Mouse (Mus musculus) embryo, embryonic 10 days (tissue): ENCODE measurements around the gene Flt3l.
"Not testable (repeated sequence)": the region's sequence is repeated elsewhere in the genome, so short reads cannot be mapped to it uniquely, and the experiment has no call there.

Experiments
- DNase-seq: peaks from one replicate; pipeline ENCODE4 v3.0.0-alpha.2; 2015; ENCODE audit warnings: low spot score

Gene Flt3l

DNA sequence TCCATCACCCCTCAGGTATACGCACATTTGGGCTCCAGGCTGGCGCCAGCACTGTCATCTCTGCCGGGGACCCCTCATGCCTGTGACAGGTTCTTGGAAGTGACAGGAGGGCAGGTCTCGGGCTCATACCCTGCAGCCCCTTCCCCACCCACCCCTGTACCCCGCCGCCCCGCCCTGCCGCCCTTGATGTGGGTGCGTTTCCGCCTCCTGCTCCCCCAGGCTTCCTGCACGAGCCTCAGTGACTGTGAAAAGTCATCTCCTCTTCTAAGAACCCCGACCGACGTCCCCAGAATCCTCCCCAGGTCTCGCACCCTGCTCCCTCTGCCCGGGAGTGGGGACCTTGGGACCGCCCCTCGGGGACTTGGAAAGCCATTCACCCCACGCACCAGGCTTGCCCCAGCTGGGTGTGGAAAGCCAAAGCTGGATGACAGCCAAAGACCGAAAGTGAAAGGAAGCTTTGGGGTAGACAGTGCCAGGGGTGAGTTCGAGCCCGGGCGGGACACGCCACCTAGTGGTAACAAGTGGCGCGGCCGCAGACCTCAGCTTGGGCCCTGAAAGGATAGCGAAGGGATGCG lies at the start of gene Flt3l, which contains the start of gene Gm45713:
Gene Flt3l (minus strand): TSS at position 440 of the 575 bp plus-strand sequence.
Gene Gm45713 (minus strand): TSS at position 239 of the 575 bp plus-strand sequence.
- DNase-seq = peak; percentile 90

DNA sequence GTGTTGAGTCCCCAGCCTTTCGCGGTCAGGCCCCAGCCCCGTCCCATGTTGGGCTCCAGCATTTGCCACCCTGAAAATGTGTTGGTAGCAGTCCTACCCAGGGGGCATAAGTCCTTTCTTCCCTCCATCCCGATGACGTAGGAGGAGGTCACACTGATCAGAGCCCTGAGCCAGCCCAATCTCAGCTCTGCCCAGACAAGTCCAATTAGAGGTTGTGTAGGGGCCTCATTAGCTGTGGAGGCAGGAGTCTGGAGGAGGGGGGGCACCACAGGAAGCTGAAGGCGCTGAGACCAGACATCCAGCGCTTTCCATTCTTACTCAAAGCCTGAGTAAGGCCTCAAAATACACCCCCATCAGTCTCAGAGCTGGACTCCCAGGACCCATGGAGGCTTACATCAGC lies 49.7 kb upstream of the Flt3l start:
- no peak for DNase-seq

DNA sequence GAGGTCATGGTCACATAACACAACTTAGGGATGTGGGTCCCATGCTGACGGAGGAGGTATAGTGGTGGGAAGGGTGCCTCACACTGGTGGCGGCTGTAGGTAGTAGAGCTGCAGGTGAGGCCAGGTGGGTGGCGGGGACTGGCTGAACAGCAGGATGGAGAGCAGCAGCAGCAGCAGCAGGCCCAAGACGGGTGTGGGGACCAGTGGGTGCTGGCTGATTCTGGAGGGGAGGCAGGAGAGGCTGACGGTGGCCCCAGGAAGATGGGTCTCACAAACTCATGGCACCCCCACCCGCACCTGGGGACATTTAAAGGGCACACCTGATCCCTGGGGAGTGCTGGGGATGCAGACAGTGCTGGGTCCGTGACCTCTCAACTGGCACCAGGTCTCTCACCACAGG lies 47.4 kb upstream of the Flt3l start:
- no peak for DNase-seq

DNA sequence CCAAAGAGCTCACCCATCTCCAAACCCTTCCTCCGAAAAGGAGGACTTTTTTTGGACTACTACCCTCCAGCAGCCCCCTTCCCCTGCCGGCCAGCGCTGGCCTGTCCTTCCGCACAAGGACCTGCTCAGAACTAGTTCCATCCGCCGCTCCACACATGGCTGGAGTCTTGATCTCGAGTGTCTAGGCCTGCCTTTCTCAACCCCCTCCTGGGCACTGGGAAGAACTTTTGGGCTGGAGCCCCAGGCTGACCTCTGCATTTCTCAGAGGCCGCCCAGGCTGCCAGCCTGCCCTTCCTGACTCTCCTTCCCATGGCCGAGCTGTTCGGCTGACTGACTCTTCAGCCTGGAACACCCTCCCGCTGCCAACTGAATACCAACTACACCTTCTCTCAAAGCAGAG lies 46.4 kb upstream of the Flt3l start:
- DNase-seq = no peak

DNA sequence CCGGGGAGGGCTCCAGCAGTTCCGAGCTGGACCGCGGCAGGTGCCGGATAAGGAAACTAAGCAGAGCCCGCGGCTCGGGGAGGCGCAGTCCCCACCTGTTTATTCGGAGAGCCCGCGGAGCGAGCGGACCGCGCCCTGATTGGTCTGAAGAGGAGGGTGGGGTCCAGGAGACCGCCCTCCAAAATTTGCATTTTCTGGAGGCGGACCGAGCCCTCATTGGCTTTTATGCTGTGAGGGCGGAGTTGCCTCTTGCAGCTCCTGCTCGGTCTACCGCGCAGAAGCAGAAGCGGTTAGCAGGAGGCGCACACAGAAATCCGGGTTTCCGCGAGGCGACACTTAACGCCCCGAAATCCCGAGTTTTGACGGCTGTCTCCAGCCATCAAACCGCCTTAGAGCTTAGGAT lies 46.0 kb upstream of the Flt3l start:
- DNase-seq = peak; percentile 93

DNA sequence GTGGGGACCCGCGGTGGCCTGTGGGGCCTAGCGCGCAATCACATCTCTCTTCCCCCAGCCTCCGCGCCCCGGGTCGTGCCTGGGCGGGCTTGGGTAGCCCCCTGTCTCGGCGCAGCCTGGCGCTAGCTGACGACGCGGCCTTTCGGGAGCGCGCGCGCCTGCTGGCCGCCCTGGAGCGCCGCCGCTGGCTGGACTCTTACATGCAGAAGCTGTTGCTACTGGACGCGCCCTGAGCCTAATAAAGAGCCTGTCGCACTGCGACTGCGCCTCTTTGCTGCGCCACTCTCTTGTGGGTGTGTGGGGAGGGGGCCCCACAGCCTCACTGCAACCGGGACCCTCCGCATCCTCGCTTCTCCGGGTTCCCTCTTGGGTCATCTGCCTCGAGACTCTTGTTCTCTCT lies 45.3 kb upstream of the Flt3l start:
- DNase-seq = peak; percentile 38

DNA sequence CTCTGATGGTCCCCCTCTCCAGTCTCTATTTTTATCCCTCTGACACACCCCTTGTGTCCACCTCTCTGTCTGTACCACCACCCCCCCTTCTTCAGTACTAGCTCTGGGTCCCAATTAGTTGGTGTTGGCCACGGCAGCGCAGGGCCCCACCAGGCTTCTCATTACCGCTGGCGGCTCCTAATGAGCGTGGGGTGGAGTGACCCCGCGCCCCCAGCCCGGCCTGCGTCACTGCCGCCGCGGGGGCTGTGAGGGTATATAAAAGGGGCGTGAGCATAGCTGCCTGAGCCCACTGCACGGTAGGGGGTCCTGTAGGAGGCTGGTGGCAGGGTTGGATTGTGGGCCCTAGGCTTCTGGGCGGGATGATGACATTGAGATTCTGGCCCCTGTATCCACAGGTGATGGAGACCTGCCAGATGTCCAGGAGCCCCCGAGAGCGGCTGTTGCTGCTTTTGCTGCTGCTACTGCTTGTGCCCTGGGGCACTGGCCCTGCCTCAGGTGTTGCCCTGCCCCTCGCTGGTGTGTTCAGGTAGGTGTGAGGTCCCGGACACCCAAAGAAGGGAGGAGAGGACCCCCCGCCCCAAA lies 44.8 kb upstream of the Flt3l start, which contains the start of gene Pth2:
Gene Pth2 (plus strand): TSS at position 100 of the 582 bp plus-strand sequence.
- no peak for DNase-seq

DNA sequence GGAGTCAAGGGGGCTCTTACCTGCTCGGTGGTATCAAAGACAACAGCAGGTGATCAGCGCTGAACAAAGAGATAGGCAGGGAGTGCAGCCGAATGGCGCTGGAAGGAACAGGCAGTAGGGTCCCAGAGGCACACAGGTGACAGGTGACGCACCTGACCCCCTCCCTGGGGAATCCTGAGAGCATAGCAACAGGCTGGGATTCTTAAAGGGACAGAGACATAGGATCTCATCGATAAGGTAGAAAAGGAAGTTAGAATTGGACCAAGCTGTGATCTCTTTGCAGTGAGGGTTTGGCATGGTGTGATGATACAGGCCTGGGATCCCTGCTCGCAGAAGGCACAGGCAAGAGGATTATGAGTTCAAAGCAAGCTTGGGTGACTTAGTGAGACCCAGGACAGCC lies 43.2 kb upstream of the Flt3l start, which contains the start of gene Gfy:
Gene Gfy (minus strand): TSS at position 101 of the 400 bp plus-strand sequence.
- no peak for DNase-seq

DNA sequence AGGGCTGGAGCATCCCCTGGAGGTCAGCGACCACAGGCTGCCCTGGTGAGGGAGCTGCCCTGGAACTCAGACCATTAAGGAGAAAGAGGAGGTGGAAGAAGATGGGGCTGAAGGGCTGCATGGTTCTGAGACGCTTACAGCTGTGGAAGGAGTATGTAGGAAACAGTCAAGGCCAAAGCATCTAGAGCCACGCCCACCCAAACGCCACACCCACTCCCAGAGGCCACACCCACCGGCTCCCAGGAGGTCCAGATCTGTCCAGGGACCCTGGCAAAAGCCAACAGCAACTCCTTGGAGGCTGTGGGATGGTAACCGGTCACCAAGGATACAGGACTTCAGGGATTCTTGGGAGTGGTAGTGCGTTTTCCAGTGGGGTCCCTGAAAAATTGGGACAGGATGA lies 42.3 kb upstream of the Flt3l start:
- no peak for DNase-seq

DNA sequence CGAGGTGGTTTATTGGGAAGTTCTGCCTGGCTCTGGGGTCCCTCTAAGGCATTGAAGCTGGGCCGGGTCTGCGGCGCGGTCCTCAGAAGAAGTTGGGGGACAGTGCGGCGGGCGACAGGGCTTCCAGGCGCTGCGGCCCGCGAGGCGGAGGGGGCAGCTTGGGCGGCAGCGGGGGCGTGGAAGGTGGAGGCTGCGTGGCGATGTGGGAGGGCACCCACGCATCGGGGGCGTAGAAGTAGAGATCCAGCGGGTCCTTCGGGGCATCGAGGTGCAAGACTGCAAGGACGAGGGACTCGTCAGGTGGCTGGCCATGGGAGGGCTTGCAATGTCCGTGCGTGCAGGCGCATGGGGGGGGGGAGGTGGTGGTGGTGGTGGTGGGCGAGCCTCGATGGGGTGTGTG lies 40.1 kb upstream of the Flt3l start:
- DNase-seq = no peak

DNA sequence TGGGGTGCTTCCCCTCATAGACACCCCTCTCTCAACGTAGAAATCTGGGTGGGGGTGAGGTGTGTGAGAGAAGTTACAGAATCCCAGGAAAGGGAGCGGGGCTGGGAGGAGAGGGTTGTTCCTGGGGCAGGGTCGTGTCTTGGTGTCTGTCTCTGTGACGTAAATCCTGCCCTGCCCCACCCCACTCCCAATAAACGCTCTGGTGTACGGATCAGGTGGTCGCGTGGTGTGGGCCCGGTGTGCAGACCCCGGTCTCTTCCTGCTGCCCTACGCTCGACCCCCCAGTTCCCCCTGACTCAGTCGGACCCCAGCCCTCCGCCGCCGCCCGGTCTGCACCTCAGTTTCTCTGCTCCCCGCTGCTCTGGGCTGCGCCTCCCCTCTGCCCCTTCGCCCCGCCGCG lies 39.7 kb upstream of the Flt3l start:
- DNase-seq = no peak

DNA sequence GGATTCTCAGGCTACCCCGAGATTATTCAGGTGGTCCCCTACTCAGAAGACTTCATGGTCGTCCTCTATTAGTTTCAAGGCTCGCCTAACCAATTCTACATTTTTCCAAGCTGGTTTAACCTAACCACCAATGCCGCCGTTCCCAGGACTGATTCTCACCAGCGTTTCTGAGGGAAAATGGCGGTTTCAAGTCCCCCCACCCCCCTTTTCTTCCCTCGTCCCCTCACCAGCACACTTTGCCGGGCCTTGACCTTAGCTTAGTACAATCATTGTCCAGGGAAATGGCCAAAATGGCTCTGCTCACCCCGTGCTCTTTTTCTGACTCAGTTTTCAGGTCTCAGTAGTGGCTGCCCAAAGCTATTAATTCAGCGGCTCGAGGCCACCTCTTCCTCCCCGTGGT lies 39.2 kb upstream of the Flt3l start:
- peak; percentile 31 for DNase-seq

DNA sequence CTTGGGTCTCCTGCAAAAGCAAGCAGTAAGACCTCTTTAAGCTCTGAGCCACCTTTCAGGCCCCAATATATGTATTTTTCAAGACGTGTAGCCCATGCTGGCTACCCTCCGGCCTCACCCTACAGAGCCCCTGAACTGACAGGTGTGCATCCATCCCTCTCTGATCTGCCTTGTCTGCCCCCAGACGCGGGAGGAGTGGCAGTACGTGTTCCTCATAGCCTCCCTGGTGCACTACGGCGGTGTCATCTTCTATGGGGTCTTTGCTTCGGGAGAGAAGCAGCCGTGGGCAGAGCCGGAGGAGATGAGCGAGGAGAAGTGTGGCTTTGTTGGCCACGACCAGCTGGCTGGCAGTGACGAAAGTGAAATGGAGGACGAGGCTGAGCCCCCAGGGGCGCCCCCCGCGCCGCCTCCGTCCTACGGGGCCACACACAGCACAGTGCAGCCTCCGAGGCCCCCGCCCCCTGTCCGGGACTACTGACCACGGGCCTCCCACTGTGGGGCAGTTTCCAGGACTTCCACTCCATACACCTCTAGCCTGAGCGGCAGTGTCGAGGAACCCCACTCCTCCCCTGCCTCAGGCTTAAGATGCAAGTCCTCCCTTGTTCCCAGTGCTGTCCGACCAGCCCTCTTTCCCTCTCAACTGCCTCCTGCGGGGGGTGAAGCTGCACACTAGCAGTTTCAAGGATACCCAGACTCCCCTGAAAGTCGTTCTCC lies 38.5 kb upstream of the Flt3l start:
- peak; percentile 54 for DNase-seq

DNA sequence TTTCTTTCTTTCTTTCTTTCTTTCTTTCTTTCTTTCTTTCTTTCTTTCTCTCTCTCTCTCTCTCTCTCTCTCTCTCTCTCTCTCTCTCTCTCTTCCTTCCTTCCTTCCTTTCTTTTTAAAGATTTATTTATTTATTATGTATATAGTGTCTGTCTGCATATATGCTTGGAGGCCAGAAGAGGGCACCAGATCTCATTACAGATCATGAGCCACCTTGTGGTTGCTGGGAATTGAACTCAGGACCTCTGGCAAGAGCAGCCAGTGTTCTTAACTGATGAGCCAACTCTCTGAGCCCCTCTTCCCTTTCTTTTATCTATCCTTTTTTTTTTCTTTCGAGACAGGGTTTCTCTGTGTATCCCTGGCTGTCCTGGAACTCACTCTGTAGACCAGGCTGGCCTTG lies 37.5 kb upstream of the Flt3l start:
- DNase-seq = not testable (repeated sequence)

DNA sequence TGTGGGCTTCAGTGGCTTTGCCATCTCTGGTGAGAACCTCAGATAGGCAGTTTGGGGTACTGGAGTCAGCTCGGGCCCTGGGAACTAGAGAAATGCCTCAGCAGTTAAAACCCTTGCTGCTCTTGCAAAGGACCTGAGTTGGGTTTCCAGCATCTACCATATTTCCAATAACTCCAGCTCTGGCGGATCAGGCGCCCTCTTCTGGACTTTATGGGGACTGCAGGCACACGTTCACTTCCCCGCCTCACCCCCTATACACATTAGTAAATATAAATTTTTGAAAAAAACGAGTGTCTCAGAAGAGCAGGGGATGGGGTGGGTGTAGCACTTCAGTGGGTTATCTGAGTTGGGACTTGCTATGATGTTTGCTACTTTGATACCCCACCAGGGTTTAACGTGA lies 36.7 kb upstream of the Flt3l start:
- no peak for DNase-seq

DNA sequence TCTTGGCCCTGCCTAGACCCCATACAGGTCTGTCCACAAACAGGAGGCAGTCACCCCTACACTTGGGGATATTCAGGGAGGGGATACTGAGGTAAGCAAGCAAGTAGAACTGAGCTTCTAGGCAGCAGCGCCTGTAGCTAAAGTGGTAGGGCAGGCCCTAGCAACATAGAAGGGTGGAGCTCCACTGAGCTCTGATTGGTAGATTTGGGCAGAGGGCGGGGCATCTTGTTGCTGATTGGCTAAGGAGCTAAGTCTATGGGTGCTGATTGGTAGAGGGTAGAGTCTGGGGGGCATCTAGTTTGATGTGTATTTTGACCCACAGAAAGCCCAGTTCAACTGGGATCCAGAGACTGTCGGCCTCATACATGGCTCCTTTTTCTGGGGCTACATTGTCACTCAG lies 33.3 kb upstream of the Flt3l start:
- no peak for DNase-seq

DNA sequence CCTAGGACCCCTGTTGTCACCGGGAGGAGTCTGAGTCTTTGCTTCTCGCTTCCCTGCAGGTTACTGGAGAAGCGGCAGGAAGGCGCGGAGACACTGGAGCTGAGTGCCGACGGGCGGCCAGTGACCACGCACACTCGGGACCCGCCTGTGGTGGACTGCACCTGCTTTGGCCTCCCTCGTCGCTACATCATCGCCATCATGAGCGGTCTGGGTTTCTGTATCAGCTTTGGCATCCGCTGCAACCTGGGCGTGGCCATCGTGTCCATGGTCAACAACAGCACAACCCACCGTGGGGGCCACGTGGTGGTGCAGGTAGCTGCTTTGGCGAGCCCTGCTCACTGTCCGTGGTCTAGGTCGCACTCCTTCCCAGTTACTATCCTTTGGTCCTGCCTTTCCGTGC lies 32.4 kb upstream of the Flt3l start:
- DNase-seq = no peak

DNA sequence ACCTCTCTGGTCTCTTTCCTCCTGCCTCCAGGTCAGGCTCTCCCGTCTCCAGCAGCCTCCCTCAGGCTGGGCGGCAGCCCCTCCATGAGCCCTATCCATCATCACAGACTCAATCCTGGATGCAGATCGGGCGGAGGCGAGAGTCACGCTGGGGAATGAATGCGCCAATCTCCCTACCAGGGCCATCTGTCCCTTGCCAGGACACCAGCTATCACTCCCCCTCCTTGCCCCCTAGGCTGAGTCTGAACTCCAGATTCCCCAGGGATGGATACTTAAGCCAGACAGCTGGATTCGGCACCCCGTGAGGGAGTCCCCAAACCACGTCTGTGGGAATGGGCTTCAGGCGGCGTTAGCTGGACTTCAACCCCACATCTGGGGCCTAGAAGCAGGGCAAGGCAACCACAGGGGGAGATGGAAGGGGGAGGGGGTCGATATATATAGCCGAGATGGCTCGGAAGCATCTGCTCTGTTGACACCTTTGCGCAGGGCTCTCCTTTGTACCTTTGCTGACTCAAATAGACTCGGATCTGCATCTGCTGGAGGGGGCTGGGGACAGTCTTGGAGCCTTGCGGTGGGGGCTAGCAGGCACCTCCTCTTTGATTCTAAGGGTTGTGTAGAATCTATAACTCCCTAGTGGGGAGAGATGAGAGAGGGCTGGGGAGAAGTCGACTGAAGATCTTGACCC lies 31.7 kb upstream of the Flt3l start:
- no peak for DNase-seq

DNA sequence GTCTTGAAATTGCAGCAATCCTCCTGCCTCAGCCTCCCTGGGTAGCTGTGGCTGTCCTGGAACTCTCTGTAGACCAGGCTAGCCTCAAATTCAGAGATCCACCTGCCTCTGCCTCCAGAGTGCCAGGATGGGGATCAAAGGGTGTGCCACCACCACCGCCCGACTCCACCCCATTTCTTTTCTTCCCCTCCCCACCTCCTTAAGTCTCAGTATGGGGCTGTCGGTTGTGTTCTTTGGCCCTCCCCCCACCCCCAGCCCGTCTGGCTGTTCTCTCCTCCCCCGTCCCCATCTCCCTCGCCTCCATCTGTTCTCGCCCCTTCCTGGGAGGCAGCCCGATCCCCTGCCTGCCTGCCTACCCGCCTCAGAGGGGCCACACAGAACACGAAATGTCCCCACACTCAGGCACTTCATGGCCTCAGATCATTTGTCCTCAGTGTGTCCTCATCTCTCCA lies 30.7 kb upstream of the Flt3l start:
- no peak for DNase-seq

DNA sequence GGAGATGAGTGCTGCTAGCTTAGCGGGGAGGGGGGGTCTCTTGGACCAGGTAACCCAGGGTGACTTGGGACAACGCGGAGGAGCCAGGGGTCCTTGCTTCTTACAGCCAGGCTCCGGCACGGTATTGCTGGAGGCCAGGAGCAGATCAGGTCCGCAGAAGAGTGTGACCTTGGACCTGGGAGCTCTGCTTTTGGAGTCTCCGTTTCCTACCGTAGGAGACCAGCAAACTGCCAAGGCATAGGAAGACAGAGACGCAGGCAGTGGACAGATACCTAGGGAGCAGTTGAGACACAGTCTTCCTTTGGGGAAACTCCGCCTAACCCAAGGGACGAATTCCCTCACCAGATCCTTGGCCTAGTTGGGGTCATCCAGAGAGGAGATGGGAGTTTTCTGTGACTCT lies 29.5 kb upstream of the Flt3l start:
- DNase-seq = no peak

DNA sequence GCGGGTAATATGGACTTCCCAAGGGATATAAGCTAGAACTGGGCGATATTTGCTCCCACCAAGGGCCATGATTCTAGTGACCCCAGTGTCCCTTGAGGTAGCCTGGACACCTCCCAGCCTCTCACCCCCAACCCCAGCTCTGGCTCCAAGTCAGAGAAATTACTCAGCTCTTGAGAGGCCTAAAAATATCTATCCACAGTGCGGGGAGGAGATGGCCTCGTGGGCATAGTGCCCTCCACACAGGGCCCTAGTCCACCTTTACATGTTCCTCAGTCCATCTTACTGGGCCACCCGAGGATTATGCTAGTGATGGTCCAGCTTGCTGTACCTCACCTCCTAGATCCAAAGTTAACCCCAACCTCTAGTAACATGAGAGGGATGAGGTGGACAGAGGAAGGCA lies 28.6 kb upstream of the Flt3l start:
- DNase-seq = no peak

DNA sequence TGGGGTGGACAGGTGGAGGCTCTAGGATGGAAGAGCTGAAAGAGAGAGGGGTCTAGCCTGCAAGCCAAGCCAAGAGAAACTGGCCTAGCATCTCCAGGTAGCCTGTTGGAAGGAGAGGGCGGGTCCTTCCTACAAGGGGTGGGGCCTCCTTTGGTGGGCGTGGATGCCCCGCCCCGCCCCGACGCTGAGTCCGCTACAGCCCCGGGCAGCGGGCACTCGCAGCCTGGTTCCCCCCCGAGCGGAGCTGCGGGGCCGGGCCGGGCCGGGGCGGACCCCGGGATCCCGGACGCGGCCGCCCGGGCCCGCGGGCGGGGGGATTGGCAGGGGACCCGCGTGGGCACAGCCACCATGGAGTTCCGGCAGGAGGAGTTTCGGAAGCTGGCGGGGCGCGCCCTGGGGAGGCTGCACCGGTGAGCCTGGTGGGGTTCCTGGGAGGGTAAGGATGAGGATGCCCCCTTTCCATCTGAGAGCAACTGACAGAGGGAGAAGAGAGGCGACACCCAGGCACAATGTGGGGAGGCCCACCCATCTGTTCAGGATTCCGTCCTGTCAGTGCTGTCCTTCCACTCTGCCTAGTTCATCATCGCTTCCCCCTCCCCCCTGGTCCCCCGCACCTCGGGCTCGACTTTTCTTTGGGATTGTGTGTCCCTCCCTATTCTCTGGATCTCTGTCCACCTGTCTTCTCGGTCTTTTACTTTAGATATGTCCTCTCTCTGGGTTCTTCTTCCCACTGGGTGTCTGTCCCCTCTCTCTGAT lies 27.7 kb upstream of the Flt3l start, which contains the start of gene Slc17a7:
Gene Slc17a7 (plus strand): TSS at position 215 of the 756 bp plus-strand sequence.
- peak; percentile 54 for DNase-seq
